Mouse (Mus musculus) liver (tissue): Measurements from ENCODE around the gene Tulp2.

Experiments used
- DNase-seq: peaks from one replicate; pipeline ENCODE4 v3.0.0-alpha.2; 2020; ENCODE audit warnings: mixed read lengths

Tulp2 gene

GRCm38 (mm10) chr7:45481374-45481927, at the start of gene Tulp2:
Tulp2 (plus strand) TSS chr7:45481877.
- DNase-seq = peak; percentile 75

GRCm38 (mm10) chr7:45433835-45434202, 47.9 kb upstream of the Tulp2 start:
- DNase-seq = no peak

- DNase-seq = peak; percentile 100
Measured at GRCm38 (mm10) chr7:45434203-45435015, 47.3 kb upstream of the Tulp2 start, which contains the start of gene Gys1. Gys1 (plus strand) TSS chr7:45434844.

GRCm38 (mm10) chr7:45435038-45435437, 46.6 kb upstream of the Tulp2 start:
- no peak for DNase-seq

- DNase-seq = no peak
Measured at GRCm38 (mm10) chr7:45436444-45436843, 45.2 kb upstream of the Tulp2 start.

- no peak for DNase-seq
Measured at GRCm38 (mm10) chr7:45437046-45437445, 44.6 kb upstream of the Tulp2 start.

GRCm38 (mm10) chr7:45437521-45438276, 44.0 kb upstream of the Tulp2 start, which contains the start of gene Ruvbl2:
Ruvbl2 (minus strand) TSS chr7:45438096.
- DNase-seq = peak; percentile 33

GRCm38 (mm10) chr7:45443526-45444420, 37.9 kb upstream of the Tulp2 start:
- DNase-seq = no peak

- DNase-seq = no peak
Measured at GRCm38 (mm10) chr7:45446589-45446988, 35.1 kb upstream of the Tulp2 start.

- DNase-seq = peak; percentile 52
Measured at GRCm38 (mm10) chr7:45447325-45447990, 34.2 kb upstream of the Tulp2 start.

GRCm38 (mm10) chr7:45449974-45450373, 31.7 kb upstream of the Tulp2 start:
- DNase-seq = no peak

GRCm38 (mm10) chr7:45451344-45451982, 30.2 kb upstream of the Tulp2 start:
- peak; percentile 90 for DNase-seq

GRCm38 (mm10) chr7:45454971-45455370, 26.7 kb upstream of the Tulp2 start:
- no peak for DNase-seq

GRCm38 (mm10) chr7:45455932-45456696, 25.6 kb upstream of the Tulp2 start:
- peak; percentile 5 for DNase-seq

GRCm38 (mm10) chr7:45456721-45457203, 24.9 kb upstream of the Tulp2 start:
- DNase-seq = no peak

GRCm38 (mm10) chr7:45457204-45458060, 24.2 kb upstream of the Tulp2 start:
- DNase-seq = peak; percentile 65

- DNase-seq = peak; percentile 86
Measured at GRCm38 (mm10) chr7:45458748-45459563, 22.7 kb upstream of the Tulp2 start.

- DNase-seq = peak; percentile 98
Measured at GRCm38 (mm10) chr7:45459564-45460140, 22.0 kb upstream of the Tulp2 start, which contains the start of gene Ftl1. Ftl1 (minus strand) TSS chr7:45459884.
